Mouse (Mus musculus): ENCODE data around the gene Bahd1.

- no peak for TF ChIP-seq TAL1 (IDR thresholded peaks at IDR 0.05; ENCODE audit: low read length)
- TF ChIP-seq GATA1 (IDR thresholded peaks at IDR 0.05; ENCODE audit: low read length), result no peak
Measured at GRCm38 (mm10) chr2:118871032-118871431, 29.1 kb upstream of the Bahd1 start.

Measured in erythroblast, embryonic 14.5 days (primary cell).